15 mouse cellular contexts compared by ENCODE assay signal in genomic region chr6:28528208-28528607, GRCm38 (mm10). TPM values are rescaled to one million over a fixed set of nuclear protein-coding genes. Genes with fewer than 3 reads are reported as not detected.
DNase-seq lines count a peak whose midpoint lies in the region.
"Had no signal": no experiment of that assay in that cellular context is flagged by ENCODE, and none has a peak within 500 bp of the region (broad histone marks: within the 10 kb centered on the region; RNA-seq: fewer than 3 reads in every experiment).

No protein-coding gene starts in this region.

- peak; percentile 18 to 27 for DNase-seq in adrenal gland, postnatal 36 days
- DNase-seq in adrenal gland, postnatal 4 days (ENCODE audit: low spot score in 2 of 2): no peak
- peak; percentile 63 for DNase-seq in cerebellum, adult 9-11 months
- DNase-seq in cerebellum, adult 9-10 months: no peak
- DNase-seq in cerebellum, postnatal 25 days: peak; percentile 49 to 61
- no peak for DNase-seq in cerebellum, adult 8-10 months
- DNase-seq in cerebellum, postnatal 36 days: peak; percentile 39 to 49
- DNase-seq: adrenal gland, postnatal 25 days; B cell, adult 2 months; gastrocnemius, postnatal 10 days; gastrocnemius, postnatal 36 days; heart, adult 2 months; heart, postnatal 14 days; heart, postnatal 4 days; kidney, adult 2 months had no signal

RNA-seq across cellular contexts. Expression of gene Snd1, which starts 53.3 kb away (rescaled TPM):
- 100 to 1,000 TPM; 136 to 148 TPM for total RNA-seq in adrenal gland, postnatal 36 days (2021)
- 100 to 1,000 TPM; 148 to 163 TPM for total RNA-seq in adrenal gland, postnatal 4 days (2021)

Comparison
In these comparisons a context has a peak if more than half of its experiments do, and no peak if none do; other contexts are left out.
1. DNase-seq: peak in adrenal gland, postnatal 36 days (2 of 2), cerebellum, adult 9-11 months (single experiment), cerebellum, postnatal 25 days (2 of 2) and cerebellum, postnatal 36 days (2 of 2); none in adrenal gland, postnatal 4 days (0 of 2), cerebellum, adult 9-10 months (single experiment) and cerebellum, adult 8-10 months (single experiment).